Mouse (Mus musculus) midbrain, postnatal 0 days (tissue): Measurements from ENCODE around the gene Patz1. TPM values are rescaled to one million over a fixed set of nuclear protein-coding genes. Genes with fewer than 3 reads are reported as not detected.

ENCODE experiments used
- ATAC-seq: fragments of 200-750 bp; cut with Nextera tagmentation; 2 replicates; pipeline ENCODE4 v1.8.0; 2017; ENCODE audit warnings: moderate number of reproducible peaks, mild to moderate bottlenecking, moderate TSS enrichment, moderate library complexity; ENCODE audit not compliant: low FRiP score
- DNase-seq: peaks from one replicate; pipeline ENCODE4 v3.0.0-alpha.2; 2015; ENCODE audit warnings: low spot score
- H3K27ac ChIP-seq: fragments of 300-500 bp; sonication (generic); 2 replicates; pipeline ENCODE4 v1.5.1; 2014; ENCODE audit warnings: low read depth, mild to moderate bottlenecking, low read length, mixed read lengths
- H3K27me3 ChIP-seq: fragments of 300-500 bp; sonication (generic); 2 replicates; pipeline ENCODE4 v1.6.1; 2014; ENCODE audit warnings: low read length, control low read depth, mixed read lengths; ENCODE audit not compliant: insufficient read depth
- H3K36me3 ChIP-seq: fragments of 300-500 bp; sonication (generic); 2 replicates; pipeline ENCODE4 v1.6.1; 2014; ENCODE audit warnings: low read length, control low read depth, mixed read lengths; ENCODE audit not compliant: insufficient read depth
- H3K4me1 ChIP-seq: fragments of 300-500 bp; sonication (generic); 2 replicates; pipeline ENCODE4 v1.6.1; 2014; ENCODE audit warnings: mild to moderate bottlenecking, control low read depth, antibody characterized with exemption, low read length, mixed read lengths; ENCODE audit not compliant: insufficient read depth
- H3K4me2 ChIP-seq: fragments of 300-500 bp; sonication (generic); 2 replicates; pipeline ENCODE4 v1.6.1; 2014; ENCODE audit warnings: low read depth, mild to moderate bottlenecking, low read length, mixed read lengths; ENCODE audit not compliant: poor library complexity, severe bottlenecking
- H3K4me3 ChIP-seq: fragments of 300-500 bp; sonication (generic); 2 replicates; pipeline ENCODE4 v1.5.1; 2014; ENCODE audit warnings: low read depth, mild to moderate bottlenecking, low read length, moderate library complexity
- H3K9ac ChIP-seq: fragments of 300-500 bp; sonication (generic); replicated peaks from 2 replicates; pipeline ENCODE4 v1.6.1; 2014; ENCODE audit warnings: mild to moderate bottlenecking, low read length, moderate library complexity, mixed read lengths; ENCODE audit not compliant: poor library complexity, severe bottlenecking
- H3K9me3 ChIP-seq: fragments of 300-500 bp; sonication (generic); 2 replicates; pipeline ENCODE4 v1.6.1; 2016; ENCODE audit warnings: low read length, control low read depth
- CTCF ChIP-seq: IDR thresholded peaks from 2 replicates; pipeline ENCODE4 v1.5.1; 2016; ENCODE audit warnings: antibody characterized with exemption, mild to moderate bottlenecking
- WGBS: fragments of 180-500 bp; shearing (Covaris S2); extraction: QIAGEN DNeasy Blood & Tissue Kit; methylation state at CpG from one replicate; pipeline ENCODE4 v1.1.7; 2014; 5-methylcytosine and 5-hydroxymethylcytosine counted together
- polyA plus RNA-seq: library from polyadenylated mRNA; unstranded; fragments of >200 nt; fragmentation: Nextera tagmentation; extraction: Ambion mirVana; gene quantifications from 2 replicates; pipeline ENCODE4 v1.2.1, GENCODE M21; 2015
- total RNA-seq: library from RNA; depleted of rRNA; stranded (reverse); fragments of >200 nt; gene quantifications from 2 replicates; pipeline ENCODE4 v1.2.3, GENCODE M21; 2014; rRNA removed

The Patz1 gene
- total RNA-seq (79.3 and 81.3 TPM in 2 replicates), polyA plus RNA-seq (36.3 and 39.3 TPM in 2 replicates)

DNA sequence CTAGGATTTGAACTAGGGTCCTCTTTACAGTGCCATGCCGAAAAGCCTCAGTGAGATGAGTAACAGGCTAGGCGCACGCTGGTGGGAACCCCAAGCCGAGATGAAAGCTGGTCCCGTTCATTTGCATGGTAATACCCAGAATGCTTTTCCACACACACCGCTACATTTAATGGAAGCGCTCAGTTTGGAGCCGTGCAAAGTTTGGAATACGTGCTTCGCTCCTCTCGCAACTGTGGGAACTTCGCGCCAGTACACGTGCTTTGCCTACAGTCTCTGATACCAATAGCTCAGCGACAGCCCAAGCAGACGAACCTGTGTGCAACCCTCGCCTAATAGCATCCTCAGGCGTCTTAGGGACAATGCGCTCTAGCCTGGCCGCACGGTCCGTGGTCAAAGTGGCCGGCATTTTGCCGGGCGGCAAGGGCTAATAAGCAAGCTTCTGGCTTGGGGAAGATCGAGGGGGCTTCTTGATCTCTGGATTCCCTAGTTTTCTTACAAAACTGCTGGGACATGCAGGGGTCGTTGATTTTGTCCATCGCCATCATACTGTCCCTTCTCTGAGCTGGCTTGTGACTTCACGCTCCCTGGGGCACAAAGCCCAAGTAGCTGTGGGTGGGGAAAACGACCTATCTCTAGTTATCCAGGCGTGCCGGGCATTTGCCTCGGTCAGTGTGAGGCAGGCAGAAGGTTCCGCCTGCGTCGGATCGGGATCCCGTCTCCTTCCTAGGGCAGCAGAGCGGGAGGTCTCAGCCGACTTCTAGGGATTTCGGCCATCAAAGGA lies at the start of gene Patz1:
Gene Patz1, plus strand, starts transcription at position 354 of the 781 bp plus-strand sequence.
- ATAC-seq (peak; percentile 32; the same call in 1 of the 2 replicates), DNase-seq (peak; percentile 70)
- WGBS, result under 1% methylated on average over 41 of the region's 41 CpGs
- Histone ChIP-seq H3K27ac (peak within 1 kb of the TSS; percentile 100), H3K4me1 (peaks cover 11% of the 10 kb centered on the region; the same call in 1 of the 2 replicates), H3K9ac (peak within 1 kb of the TSS; percentile 84), H3K9me3 (no peaks in the 10 kb centered on the region), H3K27me3 (no peaks in the 10 kb centered on the region), H3K4me3 (peak within 1 kb of the TSS; percentile 79), H3K4me2 (peak within 1 kb of the TSS; percentile 100), H3K36me3 (peaks cover 6% of the 10 kb centered on the region; the same call in 1 of the 2 replicates)
- TF ChIP-seq CTCF, result no peak

GRCm38 (mm10) chr11:3242395-3242794 lies 46.3 kb upstream of the Patz1 start:
- H3K4me2 ChIP-seq, result no peak overlapping the region
- H3K9me3 ChIP-seq, result no peaks in the 10 kb centered on the region
- WGBS, result 95% methylated on average over 7 of the region's 7 CpGs
- peaks cover 58% of the 10 kb centered on the region for H3K36me3 ChIP-seq
- no peak overlapping the region for H3K4me3 ChIP-seq
- no peak for TF ChIP-seq CTCF
- ATAC-seq, result no peak
- H3K27me3 ChIP-seq, result no peaks in the 10 kb centered on the region
- H3K4me1 ChIP-seq, result no peaks in the 10 kb centered on the region
- H3K9ac ChIP-seq, result no peak overlapping the region
- DNase-seq, result no peak
- no peak overlapping the region for H3K27ac ChIP-seq

GRCm38 (mm10) chr11:3243771-3244170 lies 44.9 kb upstream of the Patz1 start:
- DNase-seq (peak; percentile 9), ATAC-seq (no peak)
- no peak for TF ChIP-seq CTCF
- H3K4me2 ChIP-seq, result no peak overlapping the region
- peaks cover 63% of the 10 kb centered on the region for H3K36me3 ChIP-seq
- no peaks in the 10 kb centered on the region for H3K9me3 ChIP-seq
- H3K4me3 ChIP-seq, result no peak overlapping the region
- no peaks in the 10 kb centered on the region for H3K4me1 ChIP-seq
- H3K9ac ChIP-seq, result no peak overlapping the region
- 80% methylated on average over 4 of the region's 4 CpGs for WGBS
- no peaks in the 10 kb centered on the region for H3K27me3 ChIP-seq
- H3K27ac ChIP-seq, result no peak overlapping the region

- Histone ChIP-seq H3K36me3 (peaks cover 62% of the 10 kb centered on the region), H3K4me2 (no peak overlapping the region), H3K27me3 (no peaks in the 10 kb centered on the region), H3K9ac (no peak overlapping the region), H3K27ac (no peak overlapping the region), H3K4me3 (no peak overlapping the region), H3K4me1 (no peaks in the 10 kb centered on the region), H3K9me3 (no peaks in the 10 kb centered on the region)
- 98% methylated on average over 2 of the region's 2 CpGs for WGBS
- ATAC-seq (no peak), DNase-seq (no peak)
- TF ChIP-seq CTCF, result no peak
Observed at GRCm38 (mm10) chr11:3247387-3247786, 41.3 kb upstream of the Patz1 start.

DNA sequence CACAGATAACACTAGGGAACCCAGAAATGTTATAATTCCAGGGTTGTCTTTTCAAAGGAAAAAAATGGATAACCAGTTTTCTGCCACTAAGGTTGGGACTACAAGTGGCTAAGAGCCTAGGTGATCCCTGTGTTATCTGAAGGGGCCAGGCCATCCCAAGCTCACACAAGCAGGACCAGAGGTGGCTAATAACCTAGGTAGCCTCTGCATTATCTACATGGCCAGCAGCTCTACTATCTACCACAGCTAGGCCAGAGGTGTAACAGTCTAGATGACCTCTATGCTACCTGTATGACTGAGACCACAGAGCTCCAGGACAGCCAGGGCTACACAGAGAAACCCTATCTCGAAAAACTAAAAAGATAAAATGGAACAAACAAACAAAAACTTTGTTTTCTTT lies 29.1 kb upstream of the Patz1 start:
- no peak for TF ChIP-seq CTCF
- no peak overlapping the region for H3K4me2 ChIP-seq
- H3K9me3 ChIP-seq, result no peaks in the 10 kb centered on the region
- no peak for DNase-seq
- no peak overlapping the region for H3K4me3 ChIP-seq
- H3K27ac ChIP-seq, result no peak overlapping the region
- H3K27me3 ChIP-seq, result no peaks in the 10 kb centered on the region
- no peak for ATAC-seq
- H3K4me1 ChIP-seq, result no peaks in the 10 kb centered on the region; the same call in 1 of the 2 replicates
- H3K9ac ChIP-seq, result no peak overlapping the region
- 100% methylated on average over 1 of the region's 1 CpGs for WGBS
- peaks cover 43% of the 10 kb centered on the region for H3K36me3 ChIP-seq
